Mouse (Mus musculus) layer of hippocampus, postnatal 14 days (tissue): Measurements from ENCODE around the gene Crybg2. TPM values are rescaled to one million over a fixed set of nuclear protein-coding genes. Genes with fewer than 3 reads are reported as not detected.

Experiments
- DNase-seq, 2 experiments: peaks; one replicate each; pipeline ENCODE4 v3.0.0; 2021 to 2022; ENCODE audit warnings: low spot score in 2 of 2, mixed read lengths in 1 of 2
- total RNA-seq, 2 experiments: library from RNA; stranded (reverse); gene quantifications; 2 replicates each; pipeline ENCODE4 v1.2.3; 2021

Crybg2 gene
- total RNA-seq, 2 experiments from 2014 or later: 1.2 to 2.2 TPM

DNA sequence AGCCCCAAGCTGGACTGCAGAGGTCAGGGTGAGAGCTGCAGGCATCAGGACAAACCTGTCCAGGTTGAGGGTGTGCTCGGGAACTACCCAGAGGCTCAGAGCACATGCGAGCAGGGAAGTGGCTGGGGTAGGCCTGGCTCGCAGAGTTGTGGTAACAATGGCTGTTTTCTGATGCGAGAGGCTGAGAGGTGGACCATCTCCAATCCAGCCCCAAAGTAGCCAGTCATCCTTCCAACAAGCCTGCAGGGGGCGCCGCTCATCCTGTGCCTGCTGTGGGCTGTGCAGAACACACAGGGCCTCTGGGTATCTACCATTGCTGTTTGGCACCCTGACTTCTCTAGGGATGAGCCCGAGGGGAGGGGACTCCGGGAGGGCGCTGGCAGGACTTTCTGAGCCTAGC, 59.0 kb downstream of the Crybg2 start:
- DNase-seq: no peak

DNA sequence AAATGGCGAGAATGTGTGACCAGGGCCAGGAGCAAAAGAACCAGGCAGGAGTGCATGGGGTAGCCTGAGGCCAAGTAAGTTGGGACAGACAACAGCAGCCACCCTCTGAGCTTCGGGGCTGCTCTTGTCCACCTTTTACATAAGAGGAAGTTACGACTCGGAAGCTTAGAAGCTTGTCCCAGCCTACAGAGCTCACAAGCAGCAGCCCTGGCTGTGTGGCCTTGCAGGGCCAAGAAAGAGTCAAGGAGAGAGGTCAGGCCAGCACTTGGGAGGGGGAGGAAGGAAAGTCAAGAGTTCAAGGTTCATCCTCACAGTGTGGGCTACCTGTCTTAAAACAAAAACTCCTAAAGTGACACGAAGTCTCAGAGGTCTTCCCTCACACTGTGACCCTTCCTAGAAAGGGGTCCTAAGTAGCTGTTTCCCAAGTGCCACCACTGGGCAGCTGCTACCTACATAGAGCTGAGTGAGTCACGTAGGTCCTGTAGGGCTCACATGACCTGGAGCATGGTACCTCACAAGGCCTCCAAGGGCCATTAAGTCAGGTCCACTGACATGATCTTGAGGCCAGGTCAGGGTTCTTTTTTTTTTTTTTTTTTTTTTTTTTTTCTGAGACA, 59.7 kb downstream of the Crybg2 start:
- no peak for DNase-seq

DNA sequence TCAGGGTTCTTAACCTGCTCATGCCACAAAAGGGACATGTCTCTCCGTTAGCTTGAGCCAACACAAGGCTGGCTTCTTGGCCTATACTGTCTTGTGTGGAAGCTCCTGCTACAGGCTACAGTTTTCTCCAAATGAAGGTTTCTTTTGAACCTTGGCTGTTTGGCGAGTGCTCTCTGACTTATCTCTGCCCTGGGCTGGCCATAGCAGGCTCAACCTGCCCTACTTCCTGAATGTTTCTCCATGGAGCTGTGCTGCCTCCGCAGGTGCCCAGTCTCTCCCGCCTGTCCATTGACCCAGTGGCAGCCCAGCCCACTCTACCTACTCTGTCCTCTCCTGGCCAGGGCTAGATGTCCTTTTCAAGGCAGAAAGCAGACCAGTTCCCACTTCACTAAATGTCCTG, 60.3 kb downstream of the Crybg2 start:
- DNase-seq: no peak

DNA sequence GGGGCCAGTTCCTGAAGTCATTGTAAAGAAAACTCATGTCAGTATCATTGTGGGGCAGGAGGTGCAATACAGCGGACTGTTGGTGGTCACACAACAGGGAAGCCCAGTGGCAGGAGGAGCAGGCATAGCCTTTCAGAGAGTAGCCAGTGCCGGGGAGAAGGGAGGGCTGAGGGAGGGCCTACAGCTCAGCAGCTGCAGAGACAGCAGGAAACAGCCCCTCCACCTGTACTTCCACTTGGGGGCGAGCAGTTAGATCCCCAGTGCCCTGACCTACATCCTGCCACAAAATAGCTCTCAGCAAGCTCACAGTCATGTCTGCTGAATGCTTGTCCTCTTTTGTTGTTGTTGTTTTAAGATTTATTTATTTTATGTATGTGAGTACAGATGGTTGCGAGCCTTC, 61.0 kb downstream of the Crybg2 start:
- no peak for DNase-seq

DNA sequence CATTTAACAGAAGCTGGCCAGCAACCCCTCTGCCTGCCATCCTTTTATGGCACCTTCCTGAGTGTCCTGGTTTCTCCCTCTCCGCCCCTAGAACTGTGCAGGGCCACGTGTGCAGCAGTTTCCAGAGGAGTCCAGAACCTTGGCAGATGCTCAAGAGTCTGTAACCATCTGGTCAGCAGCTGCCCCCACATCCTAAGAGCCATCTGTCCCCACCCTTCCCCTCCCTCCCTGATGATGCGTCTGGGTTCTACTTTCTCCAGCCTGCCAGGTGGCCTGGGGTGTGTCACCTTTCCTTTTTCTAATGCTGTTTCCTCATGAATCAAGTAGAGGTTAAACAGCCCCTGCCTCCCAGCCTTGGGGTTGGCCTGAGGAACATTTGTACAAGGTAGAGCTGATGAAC, 61.7 kb downstream of the Crybg2 start:
- no peak for DNase-seq

DNA sequence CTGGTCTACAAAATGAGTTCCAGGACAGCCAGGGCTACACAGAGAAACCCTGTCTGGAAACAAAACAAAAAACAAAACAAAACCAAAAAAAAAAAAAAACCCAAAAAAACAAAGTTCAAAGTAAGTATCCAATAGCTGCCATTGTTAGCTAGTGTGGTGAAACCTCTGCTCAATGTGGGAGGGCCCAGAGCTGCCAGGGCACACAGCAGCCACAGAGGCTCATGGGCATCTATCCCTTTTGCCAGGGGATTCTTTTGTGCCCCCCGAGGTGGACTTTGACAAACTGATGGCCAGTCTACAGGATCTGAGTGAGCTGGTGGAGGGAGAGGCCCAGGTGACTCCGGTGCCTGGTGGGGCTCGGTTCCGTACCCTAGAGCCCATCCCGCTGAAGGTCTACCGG, 62.5 kb downstream of the Crybg2 start:
- DNase-seq: no peak

DNA sequence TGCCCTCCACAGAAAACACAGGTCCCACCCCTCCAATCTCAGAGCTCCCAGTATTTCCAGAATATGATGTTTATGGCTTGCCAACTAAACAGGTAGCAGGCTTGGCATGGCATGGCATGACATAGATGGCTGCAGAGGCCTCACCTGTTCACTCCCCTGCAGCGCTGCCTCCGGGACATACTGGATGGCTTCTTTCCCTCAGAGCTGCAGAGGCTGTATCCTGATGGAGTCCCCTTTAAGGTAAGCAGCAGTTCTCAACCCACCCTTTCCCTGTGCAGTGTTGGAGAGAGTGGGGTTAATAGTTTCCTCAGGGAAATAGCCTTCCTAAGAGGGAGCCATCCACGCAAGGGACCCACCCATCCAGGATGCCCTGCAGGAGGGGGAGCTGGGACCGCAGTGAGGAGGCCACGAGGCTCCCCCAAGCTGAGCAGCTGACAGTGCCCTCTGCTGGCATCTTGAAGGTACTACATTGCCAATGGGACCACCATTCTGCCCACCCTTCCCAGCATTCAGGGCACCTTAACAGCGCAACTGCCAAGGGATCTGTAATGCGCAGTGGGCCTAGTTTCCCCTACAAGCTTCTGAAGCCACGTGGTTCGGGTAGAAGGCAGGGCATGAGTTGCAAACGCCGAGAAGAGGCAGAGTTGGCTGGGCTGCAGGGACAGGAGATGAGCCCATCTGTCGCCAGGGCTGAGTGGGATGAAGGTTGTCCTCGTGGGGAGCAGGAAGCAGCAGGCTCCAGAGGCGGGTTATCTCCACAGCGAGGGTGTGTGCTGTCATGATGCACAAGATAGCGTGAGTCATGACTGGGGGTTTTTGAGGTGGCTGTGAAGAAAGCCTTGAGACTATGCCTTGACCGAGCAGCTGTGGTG, 63.3 kb downstream of the Crybg2 start:
- DNase-seq: peak; percentile 76 to 87

DNA sequence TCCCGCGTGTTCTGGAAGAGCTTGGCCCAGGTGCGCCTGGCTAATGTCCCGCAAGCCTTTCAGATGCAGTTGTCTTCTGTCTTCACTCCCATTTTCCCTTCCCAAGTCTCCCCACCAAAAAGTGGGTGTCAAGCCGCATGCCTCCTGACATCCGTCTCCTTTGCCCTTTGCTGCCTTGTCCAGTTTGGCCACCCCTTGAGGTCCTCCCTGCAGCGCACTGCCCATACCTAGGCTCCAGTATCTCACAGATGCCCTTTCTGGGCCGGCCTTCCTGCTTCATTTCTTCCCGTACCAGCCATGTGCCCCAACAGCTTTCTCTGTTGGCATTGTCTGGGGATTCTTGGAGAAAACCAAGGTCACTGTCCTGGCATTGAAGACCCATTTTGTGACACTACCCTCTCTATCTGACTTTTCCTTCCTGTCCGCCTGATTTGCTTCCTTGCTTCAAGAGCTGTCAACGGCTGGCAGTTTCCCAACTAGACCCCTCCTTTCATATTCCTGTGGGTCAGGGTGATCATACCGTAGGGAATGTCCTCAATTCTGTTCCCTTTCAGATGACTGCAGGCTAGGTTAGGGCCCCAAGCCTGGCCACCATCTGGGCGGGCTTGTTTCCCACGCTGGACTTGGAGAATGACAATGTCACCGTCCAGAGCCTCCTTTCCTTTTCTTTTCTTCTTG, 64.9 kb downstream of the Crybg2 start:
- DNase-seq: no peak

DNA sequence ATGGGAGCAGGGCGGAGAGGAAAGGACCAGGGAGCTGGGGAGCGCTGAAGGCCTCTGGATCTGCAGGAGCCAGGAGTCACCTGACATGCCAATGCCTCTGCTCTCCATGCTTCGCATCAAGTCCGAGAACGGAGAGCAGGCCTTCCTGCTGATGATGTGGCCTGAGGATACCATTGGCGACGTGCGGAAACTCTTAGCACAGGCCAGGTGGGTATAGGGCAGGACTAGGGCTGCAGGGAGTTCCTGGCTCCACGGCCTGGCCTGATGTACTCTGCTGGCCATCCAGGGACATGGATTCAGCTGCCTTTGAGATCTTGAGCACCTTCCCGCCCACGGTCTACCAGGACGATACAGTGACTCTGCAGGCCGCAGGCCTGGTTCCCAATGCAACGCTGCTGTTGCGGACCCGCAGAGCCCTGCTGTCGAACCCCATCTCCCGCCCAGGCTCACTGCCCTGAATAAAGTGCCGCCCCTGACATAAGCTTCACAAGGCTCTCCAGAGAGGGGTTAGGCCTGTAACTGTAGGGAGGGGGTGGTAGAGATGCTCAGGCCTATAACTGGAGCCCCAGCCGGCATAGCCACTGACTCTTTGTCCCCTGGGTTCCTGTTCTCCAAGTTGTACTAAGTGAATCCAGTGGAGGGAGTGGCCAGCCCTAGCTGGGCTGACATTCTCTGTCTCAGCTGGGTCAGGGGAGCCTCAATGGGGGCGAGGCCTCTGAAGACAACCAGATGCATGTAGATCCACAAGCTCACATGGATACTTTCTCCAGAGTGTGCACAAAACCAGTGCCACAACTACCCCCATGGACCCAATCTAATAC, 65.9 kb downstream of the Crybg2 start:
- no peak for DNase-seq

DNA sequence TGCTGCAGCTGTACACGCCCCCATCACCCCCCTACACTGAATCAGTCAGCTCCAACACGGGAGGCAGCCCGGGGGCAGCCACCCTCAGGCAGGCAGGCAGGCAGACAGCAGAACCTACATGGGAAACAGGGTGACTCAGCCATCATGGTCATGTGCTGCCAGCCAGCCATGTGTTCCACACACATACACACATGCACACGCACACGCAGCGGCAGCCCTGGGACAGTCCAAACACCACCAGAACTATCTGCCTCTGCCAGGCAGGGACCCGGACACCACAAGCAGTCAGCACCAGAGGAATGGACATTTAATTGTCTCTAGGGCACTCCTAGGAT, 66.5 kb downstream of the Crybg2 start:
- DNase-seq: peak; percentile 48 to 61

DNA sequence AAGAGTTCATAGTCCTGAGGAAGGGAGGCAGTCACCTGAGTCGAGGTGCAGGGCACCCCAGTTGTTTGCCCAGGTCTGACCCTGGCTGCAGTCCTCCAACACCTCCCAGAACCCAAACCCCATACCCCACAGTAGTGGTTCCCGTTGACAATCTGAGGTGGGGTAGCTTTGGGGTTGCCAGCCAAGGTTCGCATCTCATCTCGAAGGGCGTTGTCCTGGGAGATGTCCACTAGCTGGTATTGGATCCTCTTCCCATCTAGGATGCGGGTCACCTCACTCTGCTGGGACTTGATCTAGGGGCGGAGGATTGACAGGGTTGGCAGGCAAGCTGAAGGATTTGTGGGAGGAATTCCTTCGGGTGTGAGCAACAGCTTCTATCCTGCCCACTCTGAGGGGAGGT, 67.2 kb downstream of the Crybg2 start:
- DNase-seq: no peak

DNA sequence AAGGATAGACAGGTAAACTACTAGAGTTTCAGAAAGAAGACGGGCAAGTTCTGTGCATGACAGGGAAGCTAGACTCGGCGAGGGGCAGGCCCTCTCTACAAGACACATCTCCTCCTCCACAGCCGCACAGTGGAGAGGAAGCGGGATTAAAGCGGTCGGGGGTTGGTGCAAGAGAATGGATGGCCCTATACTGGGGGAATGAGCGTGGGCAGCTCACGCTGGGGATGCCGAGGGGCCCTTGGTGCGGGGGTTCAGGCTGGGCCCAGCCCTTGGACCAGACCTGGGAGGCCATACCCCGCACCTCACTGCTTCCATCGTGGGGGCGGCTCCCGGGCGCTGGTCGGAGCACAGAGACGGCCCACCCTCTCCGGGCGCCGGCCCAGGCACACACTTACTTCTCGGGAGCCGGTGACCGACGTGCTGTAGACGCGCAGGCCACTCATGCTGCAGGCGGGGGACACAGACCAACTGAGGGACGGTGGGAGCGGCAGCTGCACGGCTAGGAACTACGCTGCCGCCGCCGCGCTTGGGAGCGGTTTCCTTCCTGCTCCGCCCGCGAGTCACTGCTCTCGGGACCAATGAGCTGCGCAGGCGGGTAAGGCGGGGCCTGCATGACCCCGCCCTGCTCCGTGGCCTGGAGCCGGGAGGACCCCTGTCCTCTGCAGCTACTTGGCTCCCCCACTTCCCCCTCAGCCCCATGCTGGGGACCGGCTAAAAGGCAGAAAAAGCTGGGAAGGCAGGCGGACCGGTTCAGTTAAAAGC, 67.8 kb downstream of the Crybg2 start, which contains the start of gene Sh3bgrl3:
Sh3bgrl3 (minus strand) TSS at position 569 of the 762 bp plus-strand sequence.
- DNase-seq: peak; percentile 82 to 87

DNA sequence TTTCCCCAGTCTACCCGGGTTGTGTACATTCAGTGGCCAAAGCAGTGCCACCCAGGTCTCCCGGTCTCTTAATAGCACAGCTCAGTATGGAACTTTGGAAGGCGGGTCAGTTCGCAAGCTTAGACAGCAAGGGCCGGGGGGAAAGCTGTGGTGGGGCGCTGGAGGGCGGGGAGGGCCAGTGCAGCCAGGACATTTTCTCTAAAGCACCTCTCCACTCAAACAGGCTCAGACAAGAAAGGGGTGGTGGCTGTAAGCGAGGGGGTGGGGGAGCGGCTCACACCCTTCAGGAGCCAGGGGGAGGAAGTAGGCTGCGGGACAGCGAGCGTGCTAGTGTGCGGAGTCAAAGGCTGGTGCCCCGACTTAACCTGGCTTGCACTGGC, 68.4 kb downstream of the Crybg2 start:
- no peak for DNase-seq

DNA sequence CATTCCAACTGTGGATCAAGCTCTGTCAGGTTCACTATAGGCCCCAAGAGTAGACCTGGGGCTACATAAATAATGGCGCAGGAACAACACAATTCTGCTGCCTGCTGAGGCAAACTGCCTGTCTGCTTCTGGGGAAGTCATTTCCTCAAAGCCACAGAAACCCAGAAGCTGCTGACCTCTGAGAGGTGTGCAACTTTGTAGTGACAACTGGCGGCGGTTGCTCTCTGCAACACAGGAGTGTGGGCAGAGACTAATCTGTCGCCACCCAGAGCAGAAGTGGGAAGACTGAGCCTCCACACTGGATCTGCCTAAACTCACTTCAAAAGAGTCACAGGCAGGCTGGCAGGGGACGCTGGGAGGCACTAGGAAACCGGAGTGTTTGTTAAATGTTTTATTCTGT, 68.9 kb downstream of the Crybg2 start:
- no peak for DNase-seq

DNA sequence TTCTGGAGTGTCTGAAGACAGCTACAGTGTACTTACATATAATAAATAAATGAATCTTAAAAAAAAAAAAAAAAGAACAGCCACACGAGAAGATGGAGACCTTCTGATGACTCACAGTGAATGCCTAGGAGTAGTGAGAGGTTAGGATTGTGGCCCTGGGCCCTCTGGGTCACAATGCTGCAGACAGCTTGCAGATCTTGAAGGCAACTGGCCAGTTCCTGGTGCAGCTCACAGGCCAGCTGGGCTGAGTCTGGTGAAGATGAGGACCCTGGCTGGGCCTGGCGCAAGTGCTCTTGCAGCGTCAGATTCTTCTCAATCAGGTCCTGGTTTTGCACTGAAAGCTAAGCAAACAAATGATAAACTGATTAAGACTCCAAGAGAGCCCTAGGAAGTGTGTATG, 71.5 kb downstream of the Crybg2 start:
- DNase-seq: no peak

DNA sequence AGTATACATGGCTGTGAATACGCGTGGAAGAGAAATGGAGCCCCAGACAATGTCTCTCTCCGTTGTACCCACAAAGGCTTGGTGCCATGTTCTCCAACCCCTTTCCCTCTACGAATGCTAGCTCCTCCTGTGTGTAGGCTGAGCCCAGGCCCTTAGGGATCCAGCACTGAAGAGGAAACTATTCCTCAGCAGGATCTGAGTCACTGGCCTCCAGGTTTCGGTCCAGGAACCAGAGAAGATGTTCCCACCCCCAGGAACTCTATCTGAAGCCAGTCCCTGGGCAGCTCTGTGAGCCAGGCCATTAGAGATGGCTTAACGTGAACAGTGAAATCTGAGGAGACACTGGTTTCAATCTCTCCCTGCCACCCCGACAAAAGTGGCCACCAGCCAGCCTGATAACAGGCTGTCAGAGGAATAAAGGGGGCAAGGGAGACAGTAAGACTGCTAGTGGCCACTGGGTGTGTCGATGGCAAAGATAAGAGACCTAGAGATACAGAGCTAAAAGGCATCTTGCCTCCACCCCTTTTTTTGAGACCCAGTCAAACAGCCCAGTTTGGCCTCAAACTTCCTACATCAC, 72.0 kb downstream of the Crybg2 start:
- no peak for DNase-seq

DNA sequence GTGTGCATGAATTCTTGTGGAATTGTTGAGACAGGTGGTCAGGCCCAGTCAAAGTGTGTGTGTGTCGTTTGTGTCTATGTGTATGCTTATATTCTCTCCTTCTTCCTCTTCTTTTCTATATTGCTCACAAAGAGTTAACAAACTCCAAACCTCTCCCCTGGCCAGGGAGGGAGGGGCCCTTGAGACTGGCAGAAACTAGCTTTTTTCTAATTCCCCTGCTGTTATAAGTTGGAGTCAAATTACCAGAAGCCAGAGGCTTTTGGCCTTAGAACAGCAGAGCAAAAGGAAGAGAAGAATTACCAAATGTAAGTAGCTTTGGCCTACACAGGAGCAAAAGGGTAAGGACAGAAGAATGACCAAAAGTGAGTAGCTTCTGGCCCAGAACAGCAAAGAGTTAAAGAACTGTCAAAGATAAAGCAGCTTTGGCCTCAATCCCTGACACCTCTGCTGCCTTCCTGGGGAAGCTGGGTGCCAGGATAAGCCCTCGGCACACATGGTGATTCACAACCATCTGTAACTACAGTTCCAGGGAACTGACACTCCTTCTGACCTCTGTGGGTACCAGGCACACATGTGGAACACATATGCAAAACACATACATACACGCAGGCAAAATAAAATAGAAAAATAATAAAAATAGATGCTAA, 75.8 kb downstream of the Crybg2 start:
- no peak for DNase-seq

DNA sequence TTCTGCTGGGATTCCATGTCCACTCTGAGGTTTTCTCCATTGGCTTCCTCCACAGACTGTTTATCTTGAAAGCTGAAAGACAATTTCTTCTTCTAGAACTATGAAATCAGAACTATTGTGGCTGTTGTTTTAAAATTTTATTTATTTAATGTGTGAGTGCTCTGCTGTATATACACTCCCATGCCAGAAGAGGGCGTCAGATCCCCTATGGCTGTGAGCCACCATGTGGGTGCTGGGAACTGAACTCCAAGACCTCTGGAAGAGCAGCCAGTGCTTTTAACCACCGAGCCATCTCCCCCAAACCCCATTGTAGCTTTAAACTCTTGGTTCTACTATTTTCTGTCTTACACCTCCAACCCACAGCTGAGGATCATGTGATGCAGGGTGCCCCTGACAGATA, 78.2 kb downstream of the Crybg2 start:
- DNase-seq: no peak
